Mouse (Mus musculus) T-cell, adult 66 days (primary cell): ENCODE data around the gene Rnf149. TPM values are rescaled to one million over a fixed set of nuclear protein-coding genes. Genes with fewer than 3 reads are reported as not detected.

Source experiments
- total RNA-seq, 2 experiments: library from RNA; stranded (reverse); gene quantifications; 3 replicates in 1 of 2; 4 replicates in 1 of 2; pipeline ENCODE4 v1.2.4; 2023

Gene Rnf149
- total RNA-seq = 10 to 100 TPM; 29.1 to 38.3 TPM

GRCm38 (mm10) chr1:39577253-39577705 is at the start of gene Rnf149:
Rnf149 (minus strand) TSS chr1:39577405.

DNA sequence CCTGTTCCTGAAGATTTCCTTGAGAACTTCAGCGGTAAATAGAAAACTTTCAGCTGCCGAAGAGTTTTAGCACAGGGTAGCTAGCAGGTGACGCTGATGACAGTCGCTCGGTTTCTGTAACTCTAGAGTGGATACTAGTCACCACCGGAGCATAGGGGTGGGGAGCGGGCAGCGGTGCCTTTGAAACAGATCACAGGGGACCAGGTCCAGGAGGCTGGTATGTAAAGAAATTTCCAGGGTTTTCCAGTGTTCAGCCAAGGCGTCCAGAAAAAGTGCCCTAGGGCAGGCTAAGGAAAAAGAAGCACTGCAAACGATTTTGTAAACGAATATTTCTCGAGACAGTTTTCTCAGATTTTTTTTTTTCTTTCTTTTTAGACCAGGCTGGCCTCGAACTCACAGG is 42.4 kb downstream of the Rnf149 start, which contains the start of gene Cnot11:
Gene Cnot11 (plus strand): TSS at position 162 of the 400 bp plus-strand sequence.

Other genes with a start within 250 kb of the Rnf149 start
- 1,000 to 10,000 TPM; 2,232 to 2,408 TPM for gene Rpl31, start 209.6 kb downstream of the Rnf149 start, total RNA-seq
- 1 to 10 TPM; 2.9 to 3.0 TPM for gene Tbc1d8, start 98.7 kb downstream of the Rnf149 start, total RNA-seq
- 10 to 100 TPM; 31.0 to 31.5 TPM for gene Cnot11, start 42.4 kb downstream of the Rnf149 start, total RNA-seq
- gene Creg2, start 74.1 kb upstream of the Rnf149 start, total RNA-seq = not detected
- not detected for gene Rfx8, start 143.6 kb upstream of the Rnf149 start, total RNA-seq
- not detected for gene Gm3646, start 227.9 kb upstream of the Rnf149 start, total RNA-seq